Mouse (Mus musculus) Patski (cell line): ENCODE data around the gene Pop5. TPM values are rescaled to one million over a fixed set of nuclear protein-coding genes. Genes with fewer than 3 reads are reported as not detected.
A peak's percentile ranks its signal among the peaks of the same experiment; 100 is the strongest.

Source experiments
- ATAC-seq: fragments of 100-300 bp; one replicate; pipeline ENCODE4 v1.8.0; 2021
- CTCF ChIA-PET: fragments of 350-600 bp; sonication (Branson Sonifier 250); formaldehyde crosslinking; loops from one replicate; lab custom pipeline; 2022; ENCODE audit warnings: inconsistent platforms; lab: Charles Lee
- POLR2A ChIA-PET: fragments of 350-600 bp; sonication (Branson Sonifier 250); formaldehyde crosslinking; loops from one replicate; lab custom pipeline; 2022; ENCODE audit warnings: antibody characterized with exemption, inconsistent platforms; lab: Charles Lee
- DNase-seq: peaks from one replicate; pipeline ENCODE4 v3.0.0-alpha.2; 2011; ENCODE audit warnings: low read depth, low spot score
- H3K27me3 ChIP-seq: fragments of 371-371 bp; one replicate; pipeline ENCODE4 v1.5.1; 2021
- CTCF ChIP-seq: fragments of 100-300 bp; IDR thresholded peaks from one replicate; pipeline ENCODE4 v1.5.1; 2021
- in situ Hi-C: fragments of 300-500 bp; cut with MboI; formaldehyde crosslinking; loops from 3 replicates; pipeline ENCODE4 v1.11.1; 2018; ENCODE audit warnings: low pct_unique_long_range_greater_than_20kb, mixed read lengths
- polyA plus RNA-seq: library from polyadenylated mRNA; unstranded; gene quantifications from one replicate; pipeline ENCODE4 v1.2.3, GENCODE M21; 2021

The Pop5 gene
- polyA plus RNA-seq, 1 experiment from 2014 or later: 123 TPM

- TF ChIP-seq CTCF: no peak
- ATAC-seq (no peak), DNase-seq (no peak)
- H3K27me3 ChIP-seq: no peaks in the 10 kb centered on the region
- CTCF ChIA-PET: no interaction called here
- in situ Hi-C loops: no loop called here
- POLR2A ChIA-PET: interaction anchor here (0.6 kb wide), 1 partner anchor 93 kb away, joined by 4 read pairs; no protein-coding TSS in a partner anchor
Measured at GRCm38 (mm10) chr5:115233031-115233780, 2.4 kb upstream of the Pop5 start.

GRCm38 (mm10) chr5:115234519-115234918 lies 1.1 kb upstream of the Pop5 start:
- ATAC-seq: no peak
- CTCF ChIA-PET: no interaction called here
- TF ChIP-seq CTCF: no peak
- in situ Hi-C loops: no loop called here
- DNase-seq: no peak
- POLR2A ChIA-PET: no interaction called here
- no peaks in the 10 kb centered on the region for H3K27me3 ChIP-seq

GRCm38 (mm10) chr5:115235323-115235771 lies 289 bp upstream of the Pop5 start:
- DNase-seq (no peak), ATAC-seq (no peak)
- no peaks in the 10 kb centered on the region for H3K27me3 ChIP-seq
- no peak for TF ChIP-seq CTCF
- ChIA-PET POLR2A (no interaction called here), CTCF (interaction anchor here (0.8 to 1.9 kb wide), 6 partner anchors 8 to 110 kb away, joined by 3 to 5 read pairs (median 4); no protein-coding TSS in a partner anchor)
- in situ Hi-C loops: loop anchor here (5.0 kb wide), 4 partner anchors 48 to 258 kb away; partner anchors contain the start of gene Srsf9

GRCm38 (mm10) chr5:115237803-115238728 lies 2.4 kb downstream of the Pop5 start:
- H3K27me3 ChIP-seq: no peaks in the 10 kb centered on the region
- in situ Hi-C loops: loop anchor here (5.0 kb wide), 4 partner anchors 51 to 261 kb away; partner anchors contain the start of gene Srsf9
- no peak for TF ChIP-seq CTCF
- peak; percentile 54 for DNase-seq
- ChIA-PET POLR2A (interaction anchor here (0.6 to 1.1 kb wide), 5 partner anchors 34 to 755 kb away, joined by 3 to 5 read pairs (median 3); partner anchors contain the start of gene Rnf10), CTCF (no interaction called here)
- ATAC-seq: peak; percentile 87

GRCm38 (mm10) chr5:115238729-115239195 lies 3.1 kb downstream of the Pop5 start:
- ATAC-seq: no peak
- H3K27me3 ChIP-seq: no peaks in the 10 kb centered on the region
- ChIA-PET CTCF (no interaction called here), POLR2A (interaction anchor here (0.6 to 1.1 kb wide), 4 partner anchors 35 to 755 kb away, joined by 3 to 4 read pairs (median 3); no protein-coding TSS in a partner anchor)
- no peak for DNase-seq
- in situ Hi-C loops: loop anchor here (5.0 kb wide), 4 partner anchors 51 to 261 kb away; partner anchors contain the start of gene Srsf9
- TF ChIP-seq CTCF: no peak

- TF ChIP-seq CTCF: no peak
- ChIA-PET CTCF (interaction anchor here (0.7 to 1.3 kb wide), 3 partner anchors 9 to 80 kb away, joined by 3 read pairs; no protein-coding TSS in a partner anchor), POLR2A (interaction anchor here (0.9 kb wide), 1 partner anchor 71 kb away, joined by 3 read pairs; no protein-coding TSS in a partner anchor)
- ATAC-seq: no peak
- H3K27me3 ChIP-seq: no peaks in the 10 kb centered on the region
- in situ Hi-C loops: no loop called here
- DNase-seq: no peak
Measured at GRCm38 (mm10) chr5:115240191-115240590, 4.6 kb downstream of the Pop5 start.

GRCm38 (mm10) chr5:115255472-115255871 lies 19.8 kb downstream of the Pop5 start:
- ATAC-seq: no peak
- ChIA-PET POLR2A (interaction anchor here (1.0 kb wide), 1 partner anchor 10 kb away, joined by 3 read pairs; no protein-coding TSS in a partner anchor), CTCF (interaction anchor here (0.9 to 1.4 kb wide), 3 partner anchors 16 to 64 kb away, joined by 3 to 5 read pairs (median 3); partner anchors contain the start of gene Pop5)
- TF ChIP-seq CTCF: no peak
- in situ Hi-C loops: no loop called here
- H3K27me3 ChIP-seq: no peaks in the 10 kb centered on the region
- DNase-seq: no peak

GRCm38 (mm10) chr5:115256909-115257546 lies 21.4 kb downstream of the Pop5 start:
- in situ Hi-C loops: no loop called here
- ATAC-seq: no peak
- POLR2A ChIA-PET: no interaction called here
- DNase-seq: no peak
- CTCF ChIA-PET: no interaction called here
- H3K27me3 ChIP-seq: no peaks in the 10 kb centered on the region
- no peak for TF ChIP-seq CTCF

- ATAC-seq: no peak
- H3K27me3 ChIP-seq: no peaks in the 10 kb centered on the region
- DNase-seq: no peak
- POLR2A ChIA-PET: interaction anchor here (0.7 to 1.3 kb wide), 2 partner anchors 11 to 41 kb away, joined by 3 to 4 read pairs; partner anchors contain the start of gene Dynll1
- in situ Hi-C loops: no loop called here
- no peak for TF ChIP-seq CTCF
- CTCF ChIA-PET: interaction anchor here (1.5 kb wide), 1 partner anchor 11 kb away, joined by 4 read pairs; no protein-coding TSS in a partner anchor
Measured at GRCm38 (mm10) chr5:115260356-115260755, 24.7 kb downstream of the Pop5 start.
